Mouse (Mus musculus) cerebellum, postnatal 4 days (tissue): ENCODE measurements around the gene Myo3b.

Experiments used
- DNase-seq, 2 experiments: peaks; one replicate each; pipeline ENCODE4 v3.0.0; 2022; ENCODE audit warnings: low spot score in 2 of 2, mixed read lengths in 1 of 2

The Myo3b gene

GRCm38 (mm10) chr2:70065729-70066300 is 26.9 kb downstream of the Myo3b start:
- no peak for DNase-seq

GRCm38 (mm10) chr2:70066338-70067022 is 27.6 kb downstream of the Myo3b start:
- no peak for DNase-seq

GRCm38 (mm10) chr2:70069861-70070260 is 30.9 kb downstream of the Myo3b start:
- DNase-seq = no peak

DNA sequence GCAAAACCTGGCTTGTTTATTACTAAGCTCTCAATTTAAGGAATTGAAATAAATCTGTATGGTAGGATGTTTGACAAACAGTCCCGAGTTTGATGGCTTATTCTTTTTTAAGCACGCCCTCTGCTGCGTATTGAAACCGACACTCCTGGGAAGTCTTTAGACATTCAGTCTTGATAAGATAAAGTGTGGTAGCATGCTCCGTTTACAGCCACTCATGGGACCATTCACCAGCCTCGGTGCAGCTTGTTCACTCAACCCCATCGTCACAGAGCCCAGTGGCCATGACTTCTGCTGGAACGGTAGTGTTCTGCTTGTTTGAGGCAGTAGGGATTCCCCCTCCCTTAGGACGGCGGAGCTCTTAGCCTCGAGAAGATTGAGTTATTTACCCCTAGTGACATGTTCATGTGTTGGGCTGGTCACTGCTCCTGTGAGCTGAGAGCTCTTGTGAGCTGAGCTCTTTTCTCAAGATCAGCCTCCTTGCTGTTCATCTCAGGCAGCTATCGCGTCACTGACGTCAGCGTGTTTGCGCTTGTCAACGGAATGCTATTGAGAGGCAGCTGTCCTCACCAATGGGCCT is 44.6 kb downstream of the Myo3b start:
- DNase-seq = no peak

DNA sequence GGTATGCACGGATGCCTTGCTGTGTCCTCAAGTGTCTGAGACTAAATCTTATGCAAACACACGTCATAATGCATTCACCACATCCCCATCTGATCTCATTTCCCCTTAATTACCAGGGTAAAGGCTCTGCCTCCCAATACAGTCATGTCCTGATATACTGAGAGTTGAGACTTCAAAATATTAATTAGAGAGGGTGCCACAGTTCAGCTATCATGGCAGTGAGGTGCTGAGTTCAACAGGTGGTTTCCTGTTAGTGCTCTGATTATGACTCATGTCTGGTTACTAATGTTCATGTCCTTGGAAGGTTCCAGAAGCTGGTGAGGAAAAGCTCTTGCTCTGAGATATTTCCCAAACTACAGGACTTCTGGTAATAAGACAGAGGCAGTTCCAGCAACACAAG is 52.3 kb downstream of the Myo3b start:
- no peak for DNase-seq

DNA sequence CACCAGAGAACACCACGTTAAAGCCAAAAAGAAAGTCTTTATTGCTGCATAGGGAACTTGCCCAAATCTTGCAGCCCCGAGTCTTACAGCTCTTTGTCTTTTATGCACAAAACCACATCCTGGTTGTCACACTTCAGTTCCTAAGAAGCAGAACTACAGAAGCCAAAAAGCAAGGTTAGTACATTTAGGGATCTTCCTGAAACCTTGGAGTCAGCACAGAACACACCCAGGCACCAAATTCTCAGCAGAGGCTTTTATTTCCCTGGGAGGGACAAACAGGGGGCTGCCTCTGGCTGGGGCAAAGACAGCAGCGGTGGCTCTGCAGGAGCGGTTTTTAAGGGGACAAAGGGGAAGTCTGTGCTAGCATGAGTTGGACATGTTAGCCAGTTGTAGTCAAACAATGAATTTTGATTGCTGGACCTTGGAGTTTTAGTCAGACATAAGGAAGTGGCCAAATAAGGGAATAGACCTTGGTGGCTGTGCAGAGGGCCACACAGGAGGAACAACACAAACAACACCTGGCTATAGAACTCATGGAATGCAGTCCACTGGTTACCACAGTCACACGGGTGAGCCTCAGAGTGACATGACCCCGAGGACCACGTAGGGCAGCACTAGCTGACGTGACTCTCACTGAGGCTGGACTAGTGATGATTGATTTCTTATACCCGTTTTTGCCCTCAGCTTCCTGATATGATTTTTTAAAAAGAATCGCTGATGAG is 53.0 kb downstream of the Myo3b start:
- no peak for DNase-seq

- no peak for DNase-seq
Measured at GRCm38 (mm10) chr2:70092665-70093064, 53.7 kb downstream of the Myo3b start.

GRCm38 (mm10) chr2:70094446-70094845 is 55.5 kb downstream of the Myo3b start:
- DNase-seq = no peak

- DNase-seq = peak in 1 of 2 experiments; percentile 11
Measured at GRCm38 (mm10) chr2:70097229-70098095, 58.5 kb downstream of the Myo3b start.

DNA sequence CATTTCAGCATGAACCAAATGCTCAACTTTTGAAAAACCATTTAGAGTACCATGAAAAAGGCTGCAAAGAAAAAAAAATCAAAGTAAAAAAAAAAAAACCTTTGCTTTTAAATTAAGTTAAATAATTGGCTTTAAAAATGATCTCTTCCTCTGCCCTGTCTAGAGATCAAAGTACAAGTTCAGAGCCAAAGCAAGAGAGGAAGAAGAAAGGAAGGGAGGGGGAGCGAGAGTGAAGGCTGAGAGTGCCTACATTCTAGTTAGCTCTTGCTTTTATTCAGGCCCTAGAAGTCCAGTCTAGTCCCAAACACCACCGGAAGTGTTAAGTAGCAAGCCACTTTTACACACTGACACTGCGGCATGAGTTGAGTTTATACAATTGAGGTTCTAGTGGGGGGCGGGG is 60.5 kb downstream of the Myo3b start:
- no peak for DNase-seq

- DNase-seq = no peak
Measured at GRCm38 (mm10) chr2:70105286-70106030, 66.5 kb downstream of the Myo3b start.

GRCm38 (mm10) chr2:70109010-70109409 is 70.1 kb downstream of the Myo3b start:
- DNase-seq = no peak

DNA sequence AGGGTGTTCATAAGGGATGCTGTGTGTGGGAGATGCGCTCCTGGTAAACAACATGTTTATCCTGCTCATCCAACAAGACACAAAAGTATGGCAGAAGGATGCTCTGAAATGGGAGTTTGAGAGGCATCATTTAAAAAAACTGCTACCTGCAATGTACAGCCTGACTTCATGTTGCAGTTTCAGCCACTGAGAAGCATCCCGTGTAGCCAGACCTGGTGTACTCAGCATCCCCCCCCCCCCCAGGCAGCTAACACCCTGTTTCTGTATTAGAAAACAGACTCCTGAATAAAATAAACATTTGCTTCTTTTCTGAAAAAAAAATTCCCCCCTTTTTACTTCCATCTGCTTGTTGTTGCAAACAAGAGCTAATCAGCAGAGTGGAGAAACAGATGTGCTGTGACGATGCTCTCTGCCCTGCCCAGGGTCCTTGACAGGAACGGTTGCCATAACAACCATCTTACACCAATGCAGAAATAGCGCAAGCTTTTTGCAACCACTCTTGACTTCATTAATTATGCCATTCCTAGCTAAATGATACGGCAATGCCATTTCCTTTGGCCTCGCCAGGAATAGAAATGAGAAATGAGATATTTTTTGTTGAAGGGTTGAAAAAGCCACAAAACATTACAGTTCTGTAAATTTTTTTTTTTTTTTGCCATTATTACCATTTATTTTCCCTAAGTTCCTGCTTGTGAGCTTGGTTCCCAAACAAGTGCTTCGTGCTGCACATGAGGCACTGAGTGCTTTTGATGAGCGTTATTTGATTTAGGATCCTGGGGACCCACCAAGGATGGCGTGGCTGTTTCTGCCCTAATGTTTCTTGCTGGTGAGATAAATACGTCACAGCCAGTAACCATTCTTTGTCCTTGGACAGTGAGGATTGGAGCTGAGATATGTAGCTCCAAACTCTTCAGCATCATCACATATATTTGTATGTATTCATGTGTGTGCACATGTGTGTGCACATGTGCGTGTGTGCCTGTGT is 75.2 kb downstream of the Myo3b start:
- DNase-seq = no peak

DNA sequence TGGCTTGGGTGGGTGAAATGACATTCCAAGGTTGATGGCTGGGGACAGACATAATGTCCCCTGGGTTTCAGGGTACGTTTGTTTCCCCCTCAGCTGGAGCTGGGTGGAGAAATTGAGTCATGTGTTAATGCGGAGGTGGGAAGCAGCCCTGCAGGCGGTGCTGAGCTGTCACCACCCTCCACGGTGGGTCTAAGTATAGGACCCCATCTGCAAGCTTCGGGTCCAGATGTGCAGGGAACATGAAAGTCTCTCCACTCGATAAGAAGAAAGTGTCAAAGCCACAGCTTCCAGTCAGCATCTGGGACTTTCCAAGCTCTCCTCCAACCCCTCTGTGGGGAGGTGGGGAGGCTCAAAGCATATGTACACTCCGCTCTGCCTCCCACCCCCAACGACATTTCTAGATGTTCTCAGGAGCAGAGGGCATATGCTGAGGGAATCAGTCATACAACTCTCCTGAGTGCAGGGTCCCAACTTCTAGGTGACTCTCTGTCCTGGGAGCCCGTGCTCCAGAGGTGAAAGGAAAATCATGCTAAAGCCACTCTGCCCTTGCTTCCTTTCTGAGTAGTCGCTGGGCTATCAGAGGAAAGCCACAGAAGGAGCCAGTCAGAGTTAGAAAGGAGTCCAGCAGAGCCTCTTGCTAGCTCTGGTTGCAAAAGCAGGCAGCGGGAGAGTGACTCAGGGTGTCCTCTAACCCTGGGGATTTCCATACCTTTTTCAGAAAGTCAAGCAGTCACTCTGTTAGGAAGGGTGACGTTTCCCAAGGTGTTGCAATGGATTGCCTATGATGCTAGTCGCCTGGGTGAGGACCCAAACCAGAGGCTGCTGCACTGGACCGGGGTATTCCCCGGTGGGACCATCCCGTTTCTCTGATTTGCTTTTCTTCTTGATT is 79.7 kb downstream of the Myo3b start:
- no peak for DNase-seq

DNA sequence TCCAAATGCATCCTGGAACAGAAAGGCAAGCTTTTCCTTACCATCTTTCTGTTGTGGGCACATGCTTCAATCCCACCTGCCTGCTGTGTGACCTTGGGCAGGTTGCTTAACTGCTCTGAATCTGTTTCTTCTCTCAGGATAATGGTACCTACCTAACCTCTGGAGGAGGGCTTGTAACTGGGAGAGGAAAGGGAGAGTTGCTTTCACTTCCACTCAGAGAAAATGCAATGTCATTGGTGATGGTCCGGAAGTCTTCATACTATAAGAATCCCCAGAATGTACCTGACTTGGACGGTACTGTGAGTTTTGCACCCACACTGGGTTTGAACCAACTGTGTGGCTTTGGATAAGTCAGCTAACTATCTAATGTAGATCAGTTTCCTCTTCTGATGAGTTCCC is 80.3 kb downstream of the Myo3b start:
- no peak for DNase-seq

DNA sequence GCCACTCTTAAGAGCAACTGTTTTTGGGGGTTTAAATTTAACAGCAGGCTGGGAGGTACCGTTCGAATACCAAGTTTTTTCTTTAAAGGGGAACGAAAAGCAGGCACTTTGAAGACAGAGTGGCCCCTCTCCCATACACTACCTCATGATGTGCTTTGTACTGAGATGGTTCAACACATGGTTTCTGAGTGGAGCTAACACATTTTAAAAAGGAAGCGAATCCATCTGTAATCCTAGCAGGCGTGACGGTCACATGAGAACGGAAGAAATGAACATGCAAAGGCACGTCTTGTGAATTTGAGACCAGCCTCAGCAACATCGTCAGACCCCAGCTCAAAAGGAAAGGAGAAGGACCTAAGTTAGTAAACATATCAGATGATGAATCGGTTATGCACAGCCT is 87.4 kb downstream of the Myo3b start:
- DNase-seq = no peak

DNA sequence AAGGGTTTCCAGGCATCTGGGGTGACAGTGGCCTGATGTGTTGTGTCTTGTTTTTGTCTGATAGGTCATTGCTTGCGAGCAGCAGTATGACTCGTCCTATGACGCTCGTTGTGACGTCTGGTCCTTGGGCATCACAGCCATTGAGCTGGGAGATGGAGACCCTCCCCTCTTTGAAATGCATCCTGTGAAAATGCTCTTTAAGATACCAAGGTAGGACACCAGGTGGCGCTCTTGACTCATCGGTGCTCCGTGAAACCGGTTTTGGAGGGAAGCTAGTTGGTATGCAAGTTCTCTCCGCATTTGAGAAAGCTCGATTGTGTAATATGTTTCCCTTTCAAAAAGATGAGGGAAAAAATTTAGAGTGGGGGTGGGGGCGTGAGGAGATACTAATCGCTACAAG is 87.9 kb downstream of the Myo3b start:
- peak; percentile 76 to 93 for DNase-seq

- DNase-seq = no peak
Measured at GRCm38 (mm10) chr2:70127351-70128148, 88.6 kb downstream of the Myo3b start.
